Mouse (Mus musculus) liver, postnatal 0 days (tissue): Measurements from ENCODE around the gene Sdha.

Experiments
- CTCF ChIP-seq: sonication (generic); IDR thresholded peaks from 2 replicates; pipeline ENCODE4 v1.5.1; 2016; ENCODE audit warnings: antibody characterized with exemption, low read depth
- EP300 ChIP-seq: IDR thresholded peaks from 2 replicates; pipeline ENCODE4 v1.6.1; 2016; ENCODE audit warnings: antibody characterized with exemption, low read depth, mild to moderate bottlenecking

DNA sequence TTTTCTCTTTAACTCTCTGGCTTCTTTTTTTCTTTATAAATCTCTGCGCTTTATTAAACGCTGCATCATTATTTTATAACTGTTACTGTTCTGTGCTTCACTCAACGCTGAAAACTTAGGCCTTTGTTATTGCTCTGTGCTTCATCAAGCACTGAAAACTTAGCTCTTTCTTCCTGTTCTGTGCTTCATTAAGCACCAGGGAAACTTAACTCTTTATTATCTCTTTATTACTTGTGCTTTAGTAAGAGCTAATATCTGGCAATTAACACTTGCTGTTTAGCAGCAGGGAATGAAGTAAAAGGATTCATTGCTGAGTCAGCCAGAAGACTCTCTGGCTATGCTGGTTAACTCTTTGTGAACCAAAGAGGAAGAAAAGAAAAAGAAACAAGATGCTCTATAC lies 32.2 kb upstream of the Sdha start:
- TF ChIP-seq CTCF, result no peak
- TF ChIP-seq EP300, result no peak
